Mouse (Mus musculus) liver, embryonic 14 days (tissue): ENCODE results near the gene Apol7e. TPM values are rescaled to one million over a fixed set of nuclear protein-coding genes. Genes with fewer than 3 reads are reported as not detected.

Experiments used
- polyA plus RNA-seq: library from polyadenylated mRNA; depleted of rRNA; stranded (reverse); fragments of >200 nt; gene quantifications from 2 replicates; pipeline ENCODE4 v1.2.3, GENCODE M21; 2012; rRNA removed

Gene Apol7e
- polyA plus RNA-seq: 0.01 TPM in 1 of 2 replicates, not detected in the other

GRCm38 (mm10) chr15:77698656-77699055, at the start of gene Apol7e:
Gene Apol7e (plus strand): TSS chr15:77698857.

GRCm38 (mm10) chr15:77728739-77729138, 30.1 kb downstream of the Apol7e start, which contains the start of gene Apol9b:
Gene Apol9b (plus strand): TSS chr15:77729039.

DNA sequence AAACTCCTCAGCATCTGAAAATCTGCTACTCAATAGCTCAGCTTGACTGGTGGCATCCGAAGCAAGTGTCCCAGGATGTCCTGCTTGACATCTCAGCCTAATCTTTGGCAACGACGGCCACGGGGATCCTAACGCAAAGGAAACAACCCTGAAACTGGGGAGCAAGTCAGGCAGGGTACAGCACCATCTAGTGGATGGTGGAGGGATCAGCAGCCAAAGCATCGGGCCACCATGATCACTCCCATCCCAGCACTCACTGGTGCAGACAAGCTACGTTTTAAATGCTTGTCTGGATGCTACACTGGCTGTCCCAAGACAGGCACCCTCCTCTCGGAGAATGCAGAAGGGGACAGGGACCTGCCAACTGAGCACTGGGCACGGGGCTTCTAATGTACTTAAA, 58.2 kb downstream of the Apol7e start, which contains the start of gene Apol8:
TSS of gene Apol8 (minus strand) at position 156 of the 400 bp plus-strand sequence.

Other genes with a start within 250 kb of the Apol7e start
- 0.03 and 0.05 TPM in 2 replicates for gene Apol10a, start 221.8 kb upstream of the Apol7e start, polyA plus RNA-seq
- gene Apol11a, start 190.6 kb upstream of the Apol7e start, polyA plus RNA-seq: 0.14 and 0.18 TPM in 2 replicates
- not detected in 2 replicates for gene Apol7c, start 165.5 kb upstream of the Apol7e start, polyA plus RNA-seq
- not detected in 2 replicates for gene 1700025B11Rik, start 137.0 kb upstream of the Apol7e start, polyA plus RNA-seq
- 0.01 TPM in 2 replicates for gene Apol10b, start 102.7 kb upstream of the Apol7e start, polyA plus RNA-seq
- gene Gm36245, start 99.6 kb upstream of the Apol7e start, polyA plus RNA-seq: not detected in 2 replicates
- gene Apol11b, start 55.6 kb upstream of the Apol7e start, polyA plus RNA-seq: 4.1 and 4.6 TPM in 2 replicates
- 0.03 and 0.07 TPM in 2 replicates for gene Apol9b, start 30.2 kb downstream of the Apol7e start, polyA plus RNA-seq
- 42.8 and 44.5 TPM in 2 replicates for gene Apol8, start 58.1 kb downstream of the Apol7e start, polyA plus RNA-seq
- 23.4 and 23.7 TPM in 2 replicates for gene Myh9, start 143.3 kb downstream of the Apol7e start, polyA plus RNA-seq
- gene Txn2, start 230.1 kb downstream of the Apol7e start, polyA plus RNA-seq: 121 and 127 TPM in 2 replicates